Mouse (Mus musculus): ENCODE results near the gene Hectd2. TPM values are rescaled to one million over a fixed set of nuclear protein-coding genes. Genes with fewer than 3 reads are reported as not detected.

Hectd2 gene
- polyA plus RNA-seq, 1 experiment from 2014 or later, result 2.2 TPM

DNA sequence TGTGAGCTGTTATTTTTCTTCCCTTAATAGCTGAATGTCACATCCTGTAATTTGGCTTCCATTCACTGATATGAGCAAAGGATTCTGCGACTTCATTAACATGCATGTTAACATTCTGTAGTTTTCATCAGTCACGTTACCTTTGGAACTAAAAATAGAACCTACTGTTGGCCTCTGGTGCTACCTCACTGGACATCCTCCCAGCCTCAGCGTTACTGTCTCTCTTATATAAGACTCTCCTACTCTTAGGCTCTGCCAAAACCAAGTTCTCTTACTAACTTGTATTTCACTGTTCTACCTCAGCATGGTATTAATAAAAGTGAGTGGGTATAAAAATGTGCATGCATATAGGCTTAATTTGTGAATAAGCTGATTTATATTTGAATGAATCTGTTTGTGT lies 26.4 kb downstream of the Hectd2 start:
- no peaks in the 10 kb centered on the region for H3K4me1 ChIP-seq
- H3K4me3 ChIP-seq, result no peak overlapping the region
- DNase-seq (ENCODE audit: extremely low spot score, low spot score), result no peak
- no peaks in the 10 kb centered on the region for H3K9me3 ChIP-seq
- WGBS, result 88% methylated on average over 3 of the region's 3 CpGs
- no peak overlapping the region for H3K27ac ChIP-seq
- H3K27me3 ChIP-seq (ENCODE audit: poor library complexity, severe bottlenecking), result no peaks in the 10 kb centered on the region
- H3K36me3 ChIP-seq (replicated peaks), result no peaks in the 10 kb centered on the region

DNA sequence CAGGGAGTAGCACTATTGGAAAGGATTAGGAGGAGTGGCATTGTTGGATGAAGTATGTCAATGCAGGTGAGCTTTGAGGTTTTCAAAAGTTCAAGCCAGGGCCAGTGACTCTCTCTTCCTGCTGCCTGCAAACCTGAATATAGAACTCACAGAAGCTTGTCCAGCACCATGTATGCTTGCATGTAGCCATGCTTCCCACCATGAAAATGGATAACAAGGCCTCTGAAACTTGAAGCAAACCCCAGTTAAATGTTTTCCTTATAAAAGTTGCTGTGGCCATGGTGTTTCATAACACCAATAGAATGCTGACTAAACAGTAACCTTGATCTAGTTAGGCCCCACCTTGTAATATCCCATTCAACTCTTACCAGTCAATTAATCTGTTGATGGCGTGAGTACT lies 27.7 kb downstream of the Hectd2 start:
- Histone ChIP-seq H3K27me3 (ENCODE audit: poor library complexity, severe bottlenecking) (no peaks in the 10 kb centered on the region), H3K36me3 (replicated peaks) (no peaks in the 10 kb centered on the region), H3K4me1 (no peaks in the 10 kb centered on the region), H3K9me3 (no peaks in the 10 kb centered on the region), H3K4me3 (no peak overlapping the region), H3K27ac (no peak overlapping the region)
- 88% methylated on average over 1 of the region's 1 CpGs for WGBS
- DNase-seq (ENCODE audit: extremely low spot score, low spot score), result no peak

DNA sequence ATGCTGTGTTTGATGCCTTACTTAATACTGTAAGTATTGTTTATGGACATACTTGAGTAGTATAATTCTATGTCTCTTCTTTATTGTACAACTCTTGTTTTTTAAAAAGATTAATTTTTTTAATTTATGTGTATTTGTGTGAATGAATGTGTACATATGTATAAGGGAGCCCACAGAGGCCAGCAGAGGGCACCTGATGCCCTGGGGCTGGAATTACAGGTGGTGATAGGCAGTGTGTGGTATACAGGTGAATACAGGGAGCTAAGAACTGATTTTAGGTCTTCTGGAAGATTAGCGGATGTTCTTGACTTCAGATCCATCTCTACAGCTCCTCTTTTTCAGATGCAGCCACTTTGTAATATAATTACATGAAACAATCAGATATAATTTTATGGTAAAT lies 31.1 kb downstream of the Hectd2 start:
- Histone ChIP-seq H3K27me3 (ENCODE audit: poor library complexity, severe bottlenecking) (no peaks in the 10 kb centered on the region), H3K4me1 (no peaks in the 10 kb centered on the region), H3K27ac (no peak overlapping the region), H3K4me3 (no peak overlapping the region), H3K9me3 (no peaks in the 10 kb centered on the region), H3K36me3 (replicated peaks) (no peaks in the 10 kb centered on the region)
- WGBS, result 94% methylated on average over 1 of the region's 1 CpGs
- DNase-seq (ENCODE audit: extremely low spot score, low spot score), result no peak

DNA sequence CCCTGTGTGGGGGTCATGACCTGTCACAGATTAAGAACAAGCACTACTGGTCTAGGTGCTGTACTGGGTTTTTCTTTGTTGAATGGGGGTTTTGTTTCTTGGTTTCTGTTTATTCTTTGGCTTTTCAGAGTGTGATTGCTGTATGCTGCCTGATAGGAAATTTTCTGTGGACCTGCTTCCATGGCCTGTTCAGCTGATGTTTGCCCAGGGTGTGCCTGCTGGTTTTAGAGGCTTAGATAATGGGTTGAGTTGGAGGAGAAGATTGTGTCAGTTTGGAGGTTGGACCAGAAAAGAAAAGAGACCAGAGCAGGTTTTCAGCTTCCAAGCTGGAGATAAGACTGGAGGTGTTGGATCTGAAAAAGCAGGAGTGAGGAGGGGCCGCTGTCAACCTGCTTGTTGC lies 40.0 kb downstream of the Hectd2 start:
- Histone ChIP-seq H3K36me3 (replicated peaks) (no peaks in the 10 kb centered on the region), H3K27me3 (ENCODE audit: poor library complexity, severe bottlenecking) (no peaks in the 10 kb centered on the region), H3K9me3 (no peaks in the 10 kb centered on the region), H3K4me3 (no peak overlapping the region), H3K27ac (no peak overlapping the region), H3K4me1 (no peaks in the 10 kb centered on the region)
- WGBS, result 97% methylated on average over 1 of the region's 1 CpGs
- DNase-seq (ENCODE audit: extremely low spot score, low spot score), result no peak

DNA sequence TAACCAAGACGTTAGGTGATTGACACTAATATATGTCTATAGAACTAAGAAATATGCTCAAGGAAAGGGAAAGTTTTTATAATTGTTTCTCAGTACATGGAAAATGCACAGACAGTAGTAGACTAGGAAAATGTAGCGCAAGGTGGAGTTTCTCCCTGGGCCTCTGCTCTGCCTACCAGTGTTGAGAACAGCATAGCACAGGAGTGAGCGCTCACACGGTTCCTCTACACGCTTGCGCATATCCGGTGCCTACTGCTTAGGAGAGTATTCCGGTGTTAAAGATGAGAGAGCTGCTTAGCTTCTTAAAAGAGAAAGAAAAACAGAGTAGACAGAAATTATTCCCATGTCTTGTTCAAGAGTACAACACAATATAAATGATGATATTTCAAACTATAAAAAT lies 47.4 kb downstream of the Hectd2 start:
- no peak for DNase-seq (ENCODE audit: extremely low spot score, low spot score)
- H3K27ac ChIP-seq, result no peak overlapping the region
- no peaks in the 10 kb centered on the region for H3K36me3 ChIP-seq (replicated peaks)
- WGBS, result 96% methylated on average over 8 of the region's 8 CpGs
- H3K4me1 ChIP-seq, result no peaks in the 10 kb centered on the region
- no peak overlapping the region for H3K4me3 ChIP-seq
- H3K27me3 ChIP-seq (ENCODE audit: poor library complexity, severe bottlenecking), result no peaks in the 10 kb centered on the region
- H3K9me3 ChIP-seq, result no peaks in the 10 kb centered on the region

DNA sequence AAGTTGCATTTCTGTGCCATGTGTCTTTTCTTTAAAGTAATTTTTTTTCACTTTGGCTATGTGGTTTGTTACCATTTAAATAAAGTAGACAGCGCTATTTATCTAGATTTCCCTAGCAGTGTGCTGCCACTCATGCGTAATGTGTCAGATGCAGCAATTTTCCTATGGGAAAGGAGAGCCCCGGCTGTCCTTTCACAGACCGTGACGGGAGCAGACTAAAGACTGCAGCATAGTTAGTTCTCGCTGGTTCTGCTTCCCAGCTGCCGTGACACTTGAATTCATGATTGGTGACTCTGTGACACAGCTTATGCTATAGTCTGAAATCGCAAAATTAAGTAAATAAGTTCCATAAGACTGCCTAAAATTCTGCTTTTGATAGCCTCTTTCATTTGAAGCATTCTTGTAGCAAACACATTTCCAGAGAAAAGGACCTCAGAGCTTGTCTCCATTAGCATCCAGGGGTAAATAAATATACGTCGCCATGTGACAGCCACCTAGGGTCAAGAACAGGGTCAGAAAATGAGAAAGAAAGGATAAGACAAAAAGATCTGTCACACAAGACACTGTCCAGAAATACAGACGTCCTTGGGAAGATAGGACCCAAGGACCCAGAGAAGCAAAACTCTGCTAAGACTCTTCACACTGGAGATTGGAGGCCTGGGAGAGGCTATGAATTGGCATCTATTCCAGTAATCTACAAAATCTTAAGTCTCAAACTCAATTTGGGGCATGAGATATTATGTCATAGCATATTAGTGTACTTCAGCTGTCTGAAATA lies 48.3 kb downstream of the Hectd2 start:
- no peak overlapping the region for H3K4me3 ChIP-seq
- H3K9me3 ChIP-seq, result no peaks in the 10 kb centered on the region
- H3K4me1 ChIP-seq, result no peaks in the 10 kb centered on the region
- DNase-seq (ENCODE audit: extremely low spot score, low spot score), result no peak
- H3K27me3 ChIP-seq (ENCODE audit: poor library complexity, severe bottlenecking), result no peaks in the 10 kb centered on the region
- 81% methylated on average over 11 of the region's 11 CpGs for WGBS
- no peaks in the 10 kb centered on the region for H3K36me3 ChIP-seq (replicated peaks)
- H3K27ac ChIP-seq, result no peak overlapping the region

DNA sequence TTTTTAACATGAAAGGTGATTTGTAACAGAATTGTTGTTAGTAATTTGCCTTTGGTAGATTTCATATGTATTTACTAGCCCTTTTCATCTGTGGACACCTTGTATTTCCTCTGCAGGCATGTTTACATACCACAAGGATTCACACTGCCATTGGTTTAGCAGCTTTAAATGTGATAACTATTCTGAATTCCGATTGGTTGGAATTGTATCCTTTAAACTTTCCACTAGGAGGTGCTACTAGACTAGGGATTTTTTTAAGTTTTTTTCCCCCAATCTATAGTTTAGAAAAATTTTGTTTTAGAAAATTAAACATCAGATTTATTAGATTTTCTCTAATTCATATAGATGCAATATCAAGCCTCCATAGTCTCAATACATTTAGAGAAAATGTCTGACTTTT lies 51.8 kb downstream of the Hectd2 start:
- Histone ChIP-seq H3K27ac (no peak overlapping the region), H3K4me3 (no peak overlapping the region), H3K36me3 (replicated peaks) (no peaks in the 10 kb centered on the region), H3K27me3 (ENCODE audit: poor library complexity, severe bottlenecking) (no peaks in the 10 kb centered on the region), H3K9me3 (no peaks in the 10 kb centered on the region), H3K4me1 (no peaks in the 10 kb centered on the region)
- DNase-seq (ENCODE audit: extremely low spot score, low spot score), result no peak
- 70% methylated on average over 1 of the region's 1 CpGs for WGBS

DNA sequence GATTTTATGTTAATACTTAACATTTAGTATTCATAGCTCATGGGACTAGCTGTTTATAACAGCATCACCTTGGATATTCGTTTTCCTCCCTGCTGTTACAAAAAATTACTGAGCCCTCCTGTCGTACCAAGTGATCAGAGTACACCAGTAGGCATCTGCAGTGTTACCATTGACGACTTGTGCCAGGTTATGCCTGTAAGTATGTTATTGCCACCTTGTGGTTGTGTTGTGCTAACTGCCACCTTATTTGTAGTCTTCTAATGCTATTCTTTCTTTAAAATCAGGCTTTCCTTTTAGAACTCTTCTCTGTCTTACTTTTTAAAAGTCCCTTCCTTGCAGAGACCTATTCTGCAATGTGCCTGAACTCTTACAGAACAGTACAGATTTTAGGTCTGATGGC lies 54.8 kb downstream of the Hectd2 start:
- Histone ChIP-seq H3K27ac (no peak overlapping the region), H3K36me3 (replicated peaks) (no peaks in the 10 kb centered on the region), H3K27me3 (ENCODE audit: poor library complexity, severe bottlenecking) (no peaks in the 10 kb centered on the region), H3K4me1 (no peaks in the 10 kb centered on the region), H3K4me3 (no peak overlapping the region), H3K9me3 (no peaks in the 10 kb centered on the region)
- 68% methylated on average over 3 of the region's 3 CpGs for WGBS
- DNase-seq (ENCODE audit: extremely low spot score, low spot score), result no peak

DNA sequence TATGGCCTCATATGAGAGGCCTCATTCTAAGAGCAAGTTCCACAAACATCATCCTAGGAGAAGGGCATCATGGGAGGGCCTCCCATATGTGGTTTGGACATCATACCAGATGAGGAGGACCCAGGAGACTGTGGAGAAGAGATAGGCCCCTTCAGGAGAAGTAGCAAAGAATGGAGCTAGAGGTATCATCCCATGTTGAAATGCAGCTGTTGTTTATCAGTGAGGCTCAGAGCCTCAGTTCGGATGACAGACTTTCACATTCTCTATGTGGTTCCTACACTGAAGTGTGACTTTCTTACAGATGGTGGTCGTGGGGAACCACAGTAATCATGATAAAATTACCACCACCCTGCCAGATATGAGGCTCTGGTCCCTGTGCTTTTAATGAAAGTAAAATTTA lies 55.9 kb downstream of the Hectd2 start:
- WGBS, result 62% methylated on average over 2 of the region's 2 CpGs
- Histone ChIP-seq H3K27me3 (ENCODE audit: poor library complexity, severe bottlenecking) (no peaks in the 10 kb centered on the region), H3K36me3 (replicated peaks) (no peaks in the 10 kb centered on the region), H3K4me1 (no peaks in the 10 kb centered on the region), H3K9me3 (no peaks in the 10 kb centered on the region), H3K27ac (no peak overlapping the region), H3K4me3 (no peak overlapping the region)
- no peak for DNase-seq (ENCODE audit: extremely low spot score, low spot score)

DNA sequence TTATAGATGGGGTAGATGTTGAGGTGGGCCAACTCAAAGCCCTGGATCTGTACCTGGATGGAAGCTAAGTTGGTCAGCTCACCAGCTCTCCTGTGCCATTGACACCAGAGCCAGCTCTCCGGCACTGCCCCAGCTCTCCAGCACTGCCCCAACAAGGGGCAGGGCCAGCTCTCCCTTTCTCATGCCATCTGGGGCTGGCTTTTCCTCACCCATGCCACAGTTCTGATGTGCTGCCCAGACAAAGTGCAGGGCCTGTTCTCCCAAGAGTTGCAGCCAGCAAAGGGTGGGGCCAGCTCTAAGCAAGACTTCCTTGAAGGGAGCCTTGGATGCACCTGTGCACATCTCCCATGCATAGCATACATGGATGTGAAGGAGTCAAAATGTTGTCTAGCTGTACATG lies 71.5 kb downstream of the Hectd2 start:
- no peak overlapping the region for H3K4me3 ChIP-seq
- 97% methylated on average over 1 of the region's 1 CpGs for WGBS
- no peaks in the 10 kb centered on the region for H3K9me3 ChIP-seq
- H3K27me3 ChIP-seq (ENCODE audit: poor library complexity, severe bottlenecking), result no peaks in the 10 kb centered on the region
- H3K36me3 ChIP-seq (replicated peaks), result no peaks in the 10 kb centered on the region
- DNase-seq (ENCODE audit: extremely low spot score, low spot score), result no peak
- no peaks in the 10 kb centered on the region for H3K4me1 ChIP-seq
- no peak overlapping the region for H3K27ac ChIP-seq

DNA sequence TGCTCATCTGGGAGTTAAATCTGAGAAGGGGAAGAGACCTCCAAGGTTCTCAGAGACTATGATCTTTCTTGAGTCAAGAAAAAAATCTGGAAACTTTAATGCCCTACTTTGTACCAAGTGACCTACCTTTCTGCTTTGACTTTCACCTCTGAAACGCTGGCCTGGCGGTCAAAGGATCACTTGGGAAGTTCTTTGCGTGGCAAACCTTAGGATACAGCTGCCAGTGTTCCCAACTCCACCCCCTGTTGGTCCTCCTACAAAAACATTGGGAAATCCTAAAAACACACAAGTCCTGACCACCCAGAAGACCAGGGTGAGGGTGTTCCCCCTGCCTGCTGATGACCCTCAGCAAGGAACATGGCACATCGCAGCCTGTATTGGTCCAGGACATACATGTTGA lies 72.4 kb downstream of the Hectd2 start:
- Histone ChIP-seq H3K4me1 (no peaks in the 10 kb centered on the region), H3K9me3 (no peaks in the 10 kb centered on the region), H3K27ac (no peak overlapping the region), H3K27me3 (ENCODE audit: poor library complexity, severe bottlenecking) (no peaks in the 10 kb centered on the region), H3K36me3 (replicated peaks) (no peaks in the 10 kb centered on the region), H3K4me3 (no peak overlapping the region)
- WGBS, result 85% methylated on average over 4 of the region's 4 CpGs
- no peak for DNase-seq (ENCODE audit: extremely low spot score, low spot score)

DNA sequence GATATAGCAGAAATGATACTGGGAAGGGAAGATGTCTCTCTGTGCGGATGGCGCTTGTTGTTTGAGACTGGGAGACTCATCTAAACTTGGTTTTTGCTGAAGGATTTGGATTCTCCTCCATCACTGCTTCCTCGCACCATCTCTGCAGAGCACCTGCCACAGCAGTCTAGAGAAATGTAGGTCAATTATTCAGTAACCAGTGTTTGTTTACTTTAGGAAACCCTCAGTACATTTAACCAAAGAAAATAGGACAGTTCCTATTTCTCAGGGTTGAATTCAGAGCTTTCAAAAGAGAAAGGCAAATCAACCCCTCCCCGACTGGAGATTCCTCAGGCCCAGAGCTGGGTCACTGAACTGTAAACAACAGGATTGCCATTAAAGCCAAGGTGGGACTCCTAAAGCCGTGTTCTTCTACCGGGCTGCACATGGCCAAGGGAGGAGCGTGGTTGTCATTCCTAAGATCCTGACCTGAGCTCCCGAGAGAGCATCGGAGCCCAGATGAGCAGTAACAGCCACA lies 75.0 kb downstream of the Hectd2 start:
- no peaks in the 10 kb centered on the region for H3K27me3 ChIP-seq (ENCODE audit: poor library complexity, severe bottlenecking)
- 78% methylated on average over 9 of the region's 9 CpGs for WGBS

DNA sequence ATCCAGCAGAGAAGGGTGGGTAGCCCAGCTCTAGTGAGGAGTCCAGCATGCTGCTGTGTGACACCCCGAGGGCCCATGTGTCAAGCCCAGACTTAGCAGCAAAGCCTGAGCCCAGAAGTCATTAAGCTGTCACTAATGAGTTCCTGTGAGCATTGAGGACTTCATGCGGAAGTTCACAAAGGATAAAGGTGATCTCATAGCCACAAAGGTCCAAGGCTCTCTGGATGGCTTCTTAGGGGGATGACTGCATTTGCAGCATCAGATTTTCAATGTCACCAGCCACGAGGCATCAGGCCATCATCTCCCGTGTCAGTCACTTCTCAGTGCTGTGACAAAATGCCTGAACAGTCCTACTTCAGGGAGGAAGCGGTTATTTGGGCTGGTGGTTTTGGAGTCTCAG lies 75.9 kb downstream of the Hectd2 start:
- H3K4me1 ChIP-seq, result no peaks in the 10 kb centered on the region
- no peaks in the 10 kb centered on the region for H3K27me3 ChIP-seq (ENCODE audit: poor library complexity, severe bottlenecking)
- 84% methylated on average over 5 of the region's 5 CpGs for WGBS
- no peak overlapping the region for H3K27ac ChIP-seq
- no peak for DNase-seq (ENCODE audit: extremely low spot score, low spot score)
- H3K4me3 ChIP-seq, result no peak overlapping the region
- no peaks in the 10 kb centered on the region for H3K9me3 ChIP-seq
- H3K36me3 ChIP-seq (replicated peaks), result no peaks in the 10 kb centered on the region

More for the DNA sequence above, 75.0 kb downstream of the Hectd2 start:
- Histone ChIP-seq H3K4me1 (no peaks in the 10 kb centered on the region), H3K4me3 (no peak overlapping the region), H3K36me3 (replicated peaks) (no peaks in the 10 kb centered on the region), H3K9me3 (no peaks in the 10 kb centered on the region), H3K27ac (no peak overlapping the region)
- DNase-seq (ENCODE audit: extremely low spot score, low spot score), result no peak

DNA sequence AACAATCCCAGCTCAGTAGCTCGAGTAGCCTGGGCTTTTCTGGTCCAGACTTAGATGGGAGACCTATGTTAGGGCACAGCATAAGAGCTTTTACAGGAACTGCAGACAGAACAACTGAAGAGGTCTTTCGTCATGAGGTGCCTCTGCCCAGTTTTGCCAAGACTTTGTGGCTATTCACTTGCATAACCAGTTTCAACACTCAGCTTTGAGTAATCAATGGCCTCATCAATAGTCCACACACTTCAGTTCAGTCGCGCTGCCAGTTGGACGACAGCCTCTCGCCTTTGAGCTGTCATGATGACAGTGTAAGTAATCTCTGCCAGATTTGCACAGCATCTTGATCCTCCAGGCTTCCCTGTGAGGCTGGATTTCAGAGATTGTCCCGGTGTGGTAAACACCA lies 80.3 kb downstream of the Hectd2 start:
- DNase-seq (ENCODE audit: extremely low spot score, low spot score), result no peak
- no peak overlapping the region for H3K4me3 ChIP-seq
- H3K27ac ChIP-seq, result no peak overlapping the region
- WGBS, result 85% methylated on average over 7 of the region's 7 CpGs
- H3K4me1 ChIP-seq, result no peaks in the 10 kb centered on the region
- H3K36me3 ChIP-seq (replicated peaks), result no peaks in the 10 kb centered on the region
- H3K9me3 ChIP-seq, result no peaks in the 10 kb centered on the region
- H3K27me3 ChIP-seq (ENCODE audit: poor library complexity, severe bottlenecking), result no peaks in the 10 kb centered on the region

Measured in forebrain, embryonic 10.5 days (tissue).